Mouse (Mus musculus) ovary, postnatal 36 days (tissue): ENCODE measurements around the gene Dctn2.

ENCODE experiments used
- DNase-seq: peaks from one replicate; pipeline ENCODE4 v3.0.0; 2022; ENCODE audit warnings: low spot score, mixed read lengths

Dctn2 gene

GRCm38 (mm10) chr10:127266112-127267091 lies at the start of gene Dctn2:
Gene Dctn2 (plus strand): TSS chr10:127266368.
- DNase-seq: peak; percentile 92

- no peak for DNase-seq
These were observed 49.7 kb upstream of the Dctn2 start for GRCm38 (mm10) chr10:127216456-127216855.

- DNase-seq: no peak
These were observed 49.0 kb upstream of the Dctn2 start for GRCm38 (mm10) chr10:127217177-127217576.

GRCm38 (mm10) chr10:127218339-127218738 lies 47.8 kb upstream of the Dctn2 start:
- DNase-seq: no peak

GRCm38 (mm10) chr10:127225213-127225612 lies 41.0 kb upstream of the Dctn2 start:
- DNase-seq: no peak

DNA sequence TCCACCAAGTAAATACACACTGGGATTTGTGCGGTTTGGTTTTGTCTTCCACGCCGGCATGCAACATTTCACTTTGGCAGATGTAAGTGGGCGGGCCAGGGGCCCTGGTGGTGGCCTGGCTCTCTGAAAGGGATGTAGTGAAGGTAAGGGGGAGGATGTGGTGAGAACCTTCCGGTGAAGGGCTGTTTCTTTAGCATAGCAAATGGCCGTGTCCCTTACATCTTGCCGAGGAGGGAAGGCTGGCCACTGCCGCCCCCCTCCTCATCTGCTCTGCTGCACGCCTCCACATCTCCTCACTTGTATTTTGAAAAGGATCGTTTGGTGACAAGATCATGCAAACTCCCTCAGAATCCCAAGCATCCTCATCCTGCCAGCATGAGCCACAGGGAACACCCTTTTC lies 40.4 kb upstream of the Dctn2 start:
- no peak for DNase-seq

DNA sequence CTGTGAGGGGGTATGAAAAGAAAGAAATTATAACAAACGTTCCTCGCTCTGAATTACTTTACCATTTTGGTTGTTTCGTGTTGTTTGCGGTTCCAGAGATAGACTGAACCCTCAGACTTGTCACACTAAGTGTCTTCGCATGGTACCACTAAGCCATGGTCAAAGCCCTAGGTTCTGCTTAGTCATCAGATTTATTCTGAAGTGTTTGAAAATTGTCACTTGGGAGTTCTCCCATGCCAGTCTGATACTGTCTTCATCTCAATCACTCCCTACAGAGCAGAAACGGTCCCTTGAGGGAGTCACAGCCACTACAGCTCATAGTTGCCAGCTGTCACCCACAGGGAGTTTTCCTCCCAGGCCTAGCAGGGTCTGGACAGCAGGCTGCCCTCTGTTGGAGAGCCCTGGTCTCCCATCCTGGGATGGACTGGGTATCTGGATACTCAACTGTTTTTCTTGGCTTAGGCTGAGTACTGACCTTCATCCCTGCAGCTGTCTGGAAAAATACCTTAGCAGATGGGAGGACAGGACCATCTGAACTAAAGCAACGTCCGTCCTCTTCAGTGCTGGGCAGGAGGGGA lies 39.8 kb upstream of the Dctn2 start:
- peak; percentile 54 for DNase-seq

GRCm38 (mm10) chr10:127227163-127227562 lies 39.0 kb upstream of the Dctn2 start:
- DNase-seq: no peak

DNA sequence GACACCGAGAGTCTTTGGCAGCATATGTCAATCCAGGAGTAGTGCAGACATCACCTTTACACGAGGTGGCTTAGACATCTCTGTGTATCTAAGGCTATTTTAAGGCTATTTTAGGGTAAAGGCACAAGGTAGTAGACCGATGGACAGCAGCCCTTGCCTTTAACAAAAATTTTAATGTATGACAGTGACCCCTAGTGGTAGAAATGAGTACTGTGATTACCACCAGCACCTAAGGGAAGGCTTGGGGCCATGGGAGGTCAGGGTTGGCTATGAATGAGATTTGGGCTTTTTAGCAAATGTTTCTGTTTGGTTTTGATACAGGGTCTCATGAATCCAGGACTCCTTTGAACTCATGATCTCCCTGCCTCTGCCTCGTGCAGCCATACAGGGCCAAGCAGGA lies 37.3 kb upstream of the Dctn2 start:
- DNase-seq: no peak

DNA sequence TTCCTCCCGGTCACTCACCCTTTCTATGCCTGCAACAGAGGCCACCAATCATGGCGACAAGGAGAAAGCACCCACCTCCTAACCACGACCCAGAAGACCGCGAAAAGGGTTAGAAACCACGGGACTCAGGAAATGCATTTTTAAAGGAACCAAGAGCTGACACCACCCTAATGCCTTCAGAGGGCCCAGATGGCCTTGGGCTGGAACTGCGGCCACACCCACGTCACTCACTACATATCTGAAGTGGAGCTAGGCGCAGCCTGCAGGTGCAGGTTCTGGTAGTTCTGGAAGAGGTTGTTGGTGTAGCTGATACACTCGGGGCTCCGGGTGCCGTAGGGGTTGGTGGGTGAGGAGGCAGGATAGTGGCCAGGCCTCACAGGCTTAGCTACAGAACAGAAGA lies 35.5 kb upstream of the Dctn2 start:
- DNase-seq: no peak

GRCm38 (mm10) chr10:127231741-127232140 lies 34.4 kb upstream of the Dctn2 start:
- no peak for DNase-seq

DNA sequence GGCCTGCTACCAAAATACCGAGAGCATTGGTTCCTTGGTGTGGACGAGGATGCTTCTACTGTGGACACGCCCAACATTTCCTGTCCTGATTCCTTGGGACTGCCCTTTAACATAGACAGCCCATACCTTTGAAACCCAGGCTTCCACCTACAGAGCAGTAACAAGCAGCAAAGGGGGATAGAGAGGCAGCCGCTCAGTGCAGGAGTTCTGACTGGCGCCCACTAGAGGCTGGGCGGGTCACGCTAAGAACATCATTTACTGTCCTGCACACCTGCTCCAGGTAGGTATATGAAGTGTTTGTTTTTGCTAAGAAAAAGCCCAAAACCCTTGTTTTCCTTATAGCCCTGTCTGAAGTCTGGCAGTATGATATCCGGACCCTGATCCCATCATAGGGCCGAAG lies 33.0 kb upstream of the Dctn2 start:
- no peak for DNase-seq

- DNase-seq: no peak
These were observed 29.6 kb upstream of the Dctn2 start for GRCm38 (mm10) chr10:127236541-127236940.

DNA sequence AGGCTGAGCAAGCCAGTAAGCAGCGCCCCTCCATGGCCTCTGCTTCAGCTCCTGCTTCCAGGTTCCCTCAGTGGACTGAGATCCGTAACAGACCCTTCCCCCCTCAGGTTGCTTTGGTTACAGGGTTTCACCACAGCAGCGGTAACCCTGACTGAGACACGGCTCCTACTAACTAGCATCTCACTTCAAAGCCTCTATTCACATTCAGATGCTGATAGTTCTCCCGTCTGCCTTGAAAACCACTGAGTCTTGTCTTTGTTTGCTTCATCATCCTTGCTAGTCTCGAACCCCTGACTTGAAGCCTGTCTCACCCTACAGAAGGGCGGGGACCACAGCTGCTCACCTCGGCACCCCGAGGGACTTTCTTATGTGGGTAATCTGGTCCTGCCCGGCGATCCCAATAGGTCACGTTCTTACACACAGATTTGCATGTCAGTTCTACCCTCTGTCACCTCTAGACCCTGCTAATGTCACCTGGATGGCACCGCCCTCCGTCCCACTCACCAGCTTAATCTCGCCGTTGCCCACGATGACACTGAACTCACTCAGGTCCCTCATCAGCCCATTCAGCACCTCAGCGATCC lies 27.8 kb upstream of the Dctn2 start:
- DNase-seq: no peak

DNA sequence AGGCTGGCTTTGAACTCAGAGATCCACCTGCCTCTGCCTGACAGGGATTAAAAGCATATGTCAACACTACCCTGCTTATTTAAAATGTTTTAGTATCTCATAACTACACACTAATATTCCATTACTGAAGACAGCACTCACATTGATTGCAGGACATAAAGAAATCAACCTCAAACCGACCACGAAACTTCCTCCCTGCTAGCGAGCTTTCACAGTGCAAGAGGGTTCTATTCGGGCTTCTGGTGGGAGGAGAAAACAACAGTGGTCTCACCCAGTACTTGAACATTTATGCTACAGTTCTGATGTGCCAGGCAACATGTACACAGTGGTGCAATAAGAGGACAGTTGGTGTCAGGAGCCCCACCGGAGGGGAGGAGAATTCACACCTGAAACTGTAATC lies 15.4 kb upstream of the Dctn2 start:
- DNase-seq: no peak

GRCm38 (mm10) chr10:127255625-127256345 lies 10.4 kb upstream of the Dctn2 start:
- DNase-seq: peak; percentile 65

DNA sequence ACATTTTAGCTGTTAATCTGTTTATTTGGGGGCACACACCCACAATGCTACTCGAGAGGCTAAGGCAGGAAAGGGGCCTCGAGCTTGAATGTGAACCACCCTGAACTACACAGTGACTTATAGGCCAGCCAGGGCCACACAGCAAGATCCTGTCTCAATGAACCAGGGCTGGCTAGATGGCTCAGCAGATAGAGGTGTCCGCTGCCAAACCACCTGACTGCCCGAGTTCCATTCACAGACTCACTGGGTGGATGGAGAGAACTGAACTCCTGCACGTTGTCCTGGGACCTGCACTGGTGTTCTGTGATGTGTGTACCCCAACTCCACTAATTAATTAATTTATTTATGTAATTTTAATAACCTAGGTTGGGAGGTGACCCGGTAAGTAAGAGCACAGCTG lies 8.4 kb upstream of the Dctn2 start:
- no peak for DNase-seq

DNA sequence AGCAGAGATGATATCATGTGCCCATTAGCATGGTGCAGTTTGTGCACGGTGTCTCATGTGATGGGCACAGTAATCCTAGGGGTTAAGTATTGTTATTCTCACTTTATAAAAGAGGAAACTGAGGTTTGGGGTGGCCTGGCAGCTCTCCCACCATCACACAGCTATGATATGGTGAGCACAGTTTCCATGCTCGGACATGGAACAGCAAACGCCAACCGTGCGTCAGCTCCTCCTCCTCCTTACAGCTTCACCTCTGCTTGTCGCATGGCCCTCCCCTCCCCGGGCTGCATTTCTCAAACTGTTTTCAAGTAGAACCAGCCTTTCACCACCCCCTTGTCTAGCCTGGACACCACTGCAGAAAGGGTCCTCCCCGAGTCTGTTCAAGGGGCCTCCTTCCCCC lies 7.7 kb upstream of the Dctn2 start:
- DNase-seq: no peak

DNA sequence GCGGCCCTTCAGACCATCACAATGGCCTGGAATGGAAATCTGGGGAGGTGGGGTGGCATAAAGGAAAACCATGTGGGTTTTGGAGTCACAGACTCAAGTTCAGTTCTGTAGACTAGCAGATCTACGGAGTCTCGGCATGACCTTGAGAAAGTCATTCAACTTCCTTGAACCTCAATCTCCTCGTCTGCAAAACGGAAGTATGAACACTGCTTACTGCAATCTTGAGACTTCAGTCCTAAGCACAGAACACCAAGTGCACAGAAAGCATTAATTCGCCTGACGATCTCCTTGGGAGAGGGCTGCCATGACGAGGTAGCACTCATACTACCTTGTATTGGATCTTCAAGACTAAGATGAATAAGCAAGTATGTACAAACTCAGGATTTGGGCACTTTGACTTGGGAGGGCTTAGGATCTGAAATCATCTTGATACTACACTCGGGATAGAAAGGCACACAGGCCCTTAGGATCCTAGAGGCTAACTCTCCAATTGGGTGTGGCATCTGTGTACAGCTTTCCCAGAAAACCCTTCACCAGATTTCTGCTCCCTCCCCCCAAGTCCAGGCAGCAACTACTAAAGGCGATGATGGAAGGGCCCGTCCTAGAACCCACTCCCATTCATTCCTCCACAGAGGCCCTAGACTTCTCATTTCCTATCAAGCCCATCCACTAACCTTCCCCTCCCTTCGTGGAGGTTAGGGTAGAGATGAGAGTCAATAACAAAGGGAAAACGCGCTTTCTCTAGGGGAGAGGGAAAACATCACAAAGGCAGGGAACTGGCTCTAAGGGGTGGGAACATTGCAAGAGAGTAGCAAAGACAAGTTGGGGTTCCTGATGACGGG lies 4.2 kb upstream of the Dctn2 start:
- no peak for DNase-seq

- DNase-seq: peak; percentile 48
These were observed 3.4 kb upstream of the Dctn2 start, which contains the start of gene Kif5a for GRCm38 (mm10) chr10:127262548-127263398. Gene Kif5a (minus strand): TSS chr10:127263348.
